Mouse (Mus musculus): ENCODE measurements around the gene Agbl1. TPM values are rescaled to one million over a fixed set of nuclear protein-coding genes. Genes with fewer than 3 reads are reported as not detected.
A peak's percentile ranks its signal among the peaks of the same experiment; 100 is the strongest.

The Agbl1 gene
- total RNA-seq, 1 experiment from 2014 or later = not detected

DNA sequence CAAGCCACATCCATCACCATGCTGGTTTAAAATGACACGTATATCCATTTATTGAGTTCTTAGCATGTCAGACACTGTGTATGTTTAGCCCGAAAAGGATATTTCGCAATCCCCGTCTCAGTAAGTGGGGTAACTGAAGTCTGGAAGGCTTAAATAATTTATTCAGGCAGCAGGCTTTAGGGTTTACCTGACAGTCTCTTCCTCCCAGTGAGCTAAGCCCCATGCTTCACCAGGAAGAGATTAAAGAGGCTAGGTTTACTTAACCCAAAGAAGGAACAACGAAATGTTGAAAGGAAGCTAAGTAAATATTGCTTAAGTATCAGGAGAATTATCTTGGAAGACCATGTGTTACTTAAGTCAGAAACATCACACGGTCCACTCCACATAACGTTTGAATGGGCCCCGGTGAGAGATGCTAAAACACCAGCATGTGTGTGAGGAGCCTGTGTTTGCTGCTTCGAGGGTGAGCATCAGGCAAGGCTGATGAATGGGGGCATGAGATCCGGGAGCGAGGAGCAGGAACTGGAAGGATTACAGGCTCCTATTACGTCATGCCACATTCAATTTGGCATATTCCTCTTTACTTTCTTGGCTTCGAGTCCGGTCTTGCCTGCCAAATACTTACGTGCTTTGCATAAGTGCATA, 162.7 kb downstream of the Agbl1 start:
- DNase-seq = no peak

DNA sequence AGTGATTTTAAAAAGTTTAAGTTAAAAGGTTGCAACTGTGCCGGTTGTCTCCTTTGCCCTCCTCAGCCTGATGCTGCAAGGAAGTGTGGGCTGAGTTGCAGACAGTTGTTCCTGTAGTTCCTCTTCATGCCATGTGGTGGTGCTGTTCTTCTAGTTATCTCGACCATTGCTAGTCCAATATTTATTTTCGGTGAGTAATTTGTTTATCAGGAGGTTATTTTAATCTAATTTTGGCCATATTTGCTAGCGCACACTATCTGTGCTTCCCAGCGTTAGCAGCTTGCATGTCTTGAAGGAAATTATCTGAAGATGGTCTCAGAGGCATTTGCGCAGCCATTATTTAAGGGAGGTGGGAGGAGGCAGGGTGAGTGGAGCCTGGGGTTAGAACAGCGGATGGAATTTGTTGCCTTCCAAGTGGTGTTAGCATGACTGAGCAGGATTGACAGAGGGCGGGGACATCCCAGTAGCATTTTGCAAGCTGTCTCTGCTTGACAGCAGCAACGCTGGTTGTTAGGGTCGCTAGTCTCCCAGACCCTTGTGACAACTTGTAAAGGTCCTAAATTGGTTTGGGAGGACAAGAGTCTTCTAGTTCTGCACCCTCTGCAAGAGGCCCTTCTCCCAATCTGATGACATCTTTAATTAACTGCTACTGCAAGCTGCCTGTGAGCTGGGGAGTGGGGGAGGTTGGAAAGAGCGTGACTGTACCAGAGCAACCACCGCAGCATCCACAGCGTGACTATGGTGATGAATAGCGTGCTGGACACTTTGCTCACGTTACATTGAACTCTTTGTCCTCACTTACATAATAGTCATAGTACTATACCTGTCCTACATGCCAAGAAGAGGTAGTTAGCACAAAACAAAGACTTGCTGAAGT, 163.5 kb downstream of the Agbl1 start:
- DNase-seq = peak; percentile 20

DNA sequence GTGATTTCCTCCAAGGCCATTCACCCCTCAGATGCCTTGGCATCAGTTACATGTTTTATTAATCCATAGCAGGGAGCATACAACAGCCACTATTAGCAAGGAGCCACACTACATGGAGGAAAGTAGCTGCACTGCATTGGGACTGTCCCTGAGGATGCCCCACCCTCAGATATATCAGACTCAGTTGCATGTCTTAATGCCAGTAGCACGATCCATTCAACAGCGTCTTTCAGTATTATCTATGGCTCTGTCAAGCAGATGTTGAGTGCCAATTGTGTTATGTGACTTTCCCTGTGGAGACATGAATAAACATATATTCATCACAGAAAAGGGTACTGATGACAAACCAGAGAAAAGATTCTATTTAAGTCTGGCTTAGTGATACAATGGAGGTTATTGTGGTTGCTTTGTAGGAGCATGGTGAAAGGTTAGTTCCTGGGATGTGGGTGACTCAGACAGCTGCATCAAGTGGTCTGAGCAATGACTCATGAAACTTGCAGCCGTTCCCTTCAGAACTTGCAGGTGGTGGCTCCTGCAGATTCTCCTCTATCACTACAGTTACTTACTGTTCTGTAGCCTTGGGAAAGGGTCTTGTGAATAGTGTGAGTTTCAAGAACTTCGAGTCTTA, 178.4 kb downstream of the Agbl1 start:
- no peak for DNase-seq

DNA sequence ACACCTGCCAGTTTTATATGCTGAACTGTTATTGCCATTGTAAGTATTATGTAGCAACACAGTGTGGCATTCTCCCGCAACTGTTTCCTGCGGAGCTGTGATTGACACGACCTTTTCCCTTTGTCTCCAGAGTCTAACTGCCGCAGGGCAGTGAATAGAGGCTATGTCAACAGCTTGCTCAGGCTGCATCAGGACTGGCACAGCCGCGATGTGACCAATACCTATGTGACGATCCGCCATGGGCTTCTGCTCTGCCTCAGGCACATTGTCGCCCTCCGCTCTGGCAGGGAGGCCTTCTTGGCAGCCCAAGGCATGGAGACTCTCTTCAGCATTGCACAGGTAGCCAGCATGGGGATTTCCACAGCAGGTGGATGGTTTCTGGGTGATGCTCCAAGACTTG, 179.3 kb downstream of the Agbl1 start:
- no peak for DNase-seq

DNA sequence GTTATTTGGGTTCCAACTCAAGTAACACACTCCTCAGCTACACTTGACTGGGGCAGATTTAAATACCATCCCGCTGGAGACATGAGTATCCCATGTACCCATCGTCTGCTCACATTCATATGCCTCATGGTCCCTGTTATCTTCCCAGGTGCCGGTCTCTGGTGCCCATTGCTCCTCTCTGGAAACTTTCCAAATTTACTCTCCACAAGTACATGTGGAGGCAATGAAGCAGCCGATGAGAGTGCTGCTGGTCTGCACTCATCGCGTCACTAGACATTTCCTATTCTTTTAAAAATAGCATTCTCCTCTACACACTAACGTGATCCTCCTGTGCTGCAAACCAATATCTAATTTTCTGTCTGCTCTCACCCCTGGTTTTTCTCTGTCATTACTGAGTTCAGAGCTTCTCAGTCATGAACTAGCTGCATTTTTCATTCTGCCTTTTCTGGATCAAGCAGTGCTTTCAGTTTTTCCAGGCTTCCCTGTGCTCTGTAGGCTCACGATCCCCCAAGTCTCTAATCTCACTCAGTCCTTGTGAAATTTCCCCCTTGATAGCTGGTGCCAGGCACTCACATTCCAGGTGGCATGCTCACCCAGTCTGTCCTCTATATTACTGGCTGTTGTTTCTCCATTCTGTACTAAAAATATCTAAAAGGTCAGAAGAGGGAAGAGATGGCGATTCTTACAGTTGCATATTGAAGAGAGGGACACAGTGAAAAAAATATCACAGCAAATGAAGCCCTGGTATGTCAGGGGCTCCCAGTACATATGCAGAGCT, 180.9 kb downstream of the Agbl1 start:
- DNase-seq = no peak

DNA sequence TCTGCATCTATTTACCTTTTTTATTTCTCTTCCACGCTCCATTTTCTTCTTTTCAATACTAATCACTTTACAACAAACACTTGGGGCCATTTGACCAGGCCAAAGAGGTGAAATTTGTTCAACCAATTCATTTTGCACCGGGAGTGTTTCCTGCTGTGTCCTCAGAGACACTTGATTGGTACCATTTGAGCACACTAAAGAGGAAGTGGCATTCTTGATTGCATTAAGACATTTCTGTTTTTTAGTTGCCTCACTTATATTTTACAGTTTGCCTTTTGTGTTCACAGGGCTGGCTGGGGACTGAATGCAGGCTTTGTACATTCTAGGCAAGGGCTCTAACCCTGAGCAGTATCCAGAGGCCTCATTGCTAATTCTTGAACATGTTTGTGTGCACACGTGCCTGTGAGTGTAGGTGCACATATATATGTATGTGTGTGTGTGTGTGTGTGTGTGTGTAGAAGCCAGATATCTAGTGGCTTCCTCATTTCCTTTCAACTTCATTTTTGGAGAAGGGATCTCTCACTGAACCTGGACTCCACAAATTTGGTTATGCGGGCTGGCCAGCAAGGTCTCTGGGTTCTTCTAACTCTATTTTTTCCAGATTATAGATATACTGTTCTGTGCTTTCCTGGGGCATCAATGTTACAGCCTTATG, 182.4 kb downstream of the Agbl1 start:
- no peak for DNase-seq

DNA sequence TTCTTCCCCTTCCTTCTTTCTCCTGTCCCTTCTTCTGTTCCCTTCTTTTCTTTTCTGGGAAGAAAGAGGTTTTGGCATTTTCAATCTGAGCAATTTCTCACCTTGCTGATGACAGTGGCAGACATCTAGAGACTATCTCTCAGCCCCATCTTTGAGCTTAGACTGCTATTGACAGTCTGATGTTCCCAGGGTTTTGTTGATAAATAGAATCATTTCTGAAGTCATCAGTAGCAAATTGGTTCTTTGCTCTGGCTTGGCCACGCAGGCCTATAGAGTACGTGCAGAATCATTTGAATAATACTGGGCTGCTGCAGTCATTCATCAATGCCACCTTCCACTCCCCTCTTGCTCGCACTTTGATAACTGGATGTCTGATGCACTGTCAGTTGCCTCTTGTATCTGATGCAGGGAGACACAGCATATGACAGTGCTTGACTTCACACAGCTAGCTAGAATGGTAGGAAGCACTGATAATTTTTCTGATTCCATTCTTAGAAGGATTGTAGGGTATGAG, 186.5 kb downstream of the Agbl1 start:
- DNase-seq = no peak

DNA sequence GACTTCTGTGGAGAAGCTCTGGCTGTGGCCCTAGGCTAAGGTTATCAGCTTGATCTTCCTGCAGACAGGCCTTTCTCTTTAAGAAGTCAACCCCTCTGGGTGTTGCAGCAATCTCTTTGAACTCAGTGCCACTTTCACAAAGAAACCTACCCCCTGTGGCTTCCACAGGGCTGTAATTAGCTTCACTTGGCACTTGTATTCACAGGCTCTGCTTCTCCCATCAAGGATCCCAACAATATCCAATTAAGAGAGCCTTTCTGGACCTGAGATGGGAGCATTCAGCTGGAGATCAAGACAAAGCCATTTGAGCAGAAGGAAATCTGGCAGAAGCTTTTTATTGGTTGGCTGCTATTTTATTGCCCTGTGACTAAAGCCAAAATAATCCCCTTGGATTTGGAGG, 208.9 kb downstream of the Agbl1 start:
- no peak for DNase-seq

DNA sequence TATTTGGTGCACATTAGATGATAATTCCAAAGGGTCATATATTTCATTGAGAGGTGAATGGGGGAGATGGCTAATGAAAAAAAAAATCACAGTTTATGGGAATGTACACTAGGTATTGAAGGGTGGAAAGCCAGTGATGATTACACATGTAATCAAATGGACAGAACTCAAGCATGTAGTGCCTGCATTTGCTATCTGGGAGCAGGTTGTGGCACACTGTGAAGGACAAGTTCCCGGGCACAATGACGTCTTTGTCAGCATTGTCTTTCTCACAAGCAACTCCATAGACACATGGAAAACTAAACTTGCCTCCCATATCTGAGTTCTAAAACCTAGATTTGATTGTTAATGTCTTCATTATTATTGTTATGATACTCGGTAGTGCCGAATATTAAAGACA, 209.3 kb downstream of the Agbl1 start:
- no peak for DNase-seq

DNA sequence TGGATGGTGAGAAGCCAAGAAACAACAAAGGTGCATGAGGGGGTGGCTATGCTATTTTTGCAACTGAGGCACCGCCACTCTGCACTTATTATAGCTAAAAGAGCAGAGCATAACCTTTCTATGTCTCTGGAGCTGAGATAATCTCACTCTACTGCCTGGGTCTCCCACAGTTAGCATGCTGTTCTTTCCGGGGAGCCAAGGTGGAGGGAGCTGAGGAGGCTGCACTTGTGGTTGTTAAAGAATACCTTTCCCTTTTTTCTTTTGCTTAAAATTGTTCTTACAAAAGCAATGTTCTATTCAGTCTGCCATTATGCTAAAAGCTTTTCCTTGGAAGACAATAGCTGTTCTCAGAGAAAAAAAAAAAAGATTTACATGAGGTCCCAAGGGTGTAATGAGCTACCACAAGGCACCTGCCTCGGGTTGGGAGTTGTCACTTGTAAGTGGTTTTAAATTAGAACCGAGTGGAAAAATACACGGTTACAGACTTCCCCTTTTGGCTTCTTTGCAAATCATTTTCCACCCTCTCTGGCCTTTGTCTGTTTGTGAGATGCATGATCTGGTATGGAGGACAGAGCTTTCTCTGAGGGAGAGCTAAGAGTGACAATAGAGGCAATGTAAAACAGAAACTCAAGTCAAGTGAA, 232.8 kb downstream of the Agbl1 start:
- no peak for DNase-seq

DNA sequence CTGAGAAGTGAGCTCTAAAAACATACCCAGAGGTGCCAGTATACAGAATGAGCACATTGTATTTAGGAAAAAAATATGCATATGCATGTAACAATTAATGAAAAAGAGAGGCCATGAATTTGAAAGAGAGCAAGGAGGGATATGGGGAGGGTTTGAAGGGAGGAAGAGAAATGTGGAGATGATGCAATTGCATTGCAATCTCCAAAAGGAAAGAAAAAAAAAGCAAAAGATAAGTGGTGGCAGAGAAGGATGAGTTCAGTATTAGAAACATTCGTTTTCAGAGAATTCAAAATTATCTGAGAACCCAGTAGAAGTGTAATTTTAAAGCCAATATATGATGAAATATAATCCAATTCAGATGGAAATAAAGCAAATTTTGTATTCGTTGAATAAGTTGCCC, 236.7 kb downstream of the Agbl1 start:
- DNase-seq = no peak

DNA sequence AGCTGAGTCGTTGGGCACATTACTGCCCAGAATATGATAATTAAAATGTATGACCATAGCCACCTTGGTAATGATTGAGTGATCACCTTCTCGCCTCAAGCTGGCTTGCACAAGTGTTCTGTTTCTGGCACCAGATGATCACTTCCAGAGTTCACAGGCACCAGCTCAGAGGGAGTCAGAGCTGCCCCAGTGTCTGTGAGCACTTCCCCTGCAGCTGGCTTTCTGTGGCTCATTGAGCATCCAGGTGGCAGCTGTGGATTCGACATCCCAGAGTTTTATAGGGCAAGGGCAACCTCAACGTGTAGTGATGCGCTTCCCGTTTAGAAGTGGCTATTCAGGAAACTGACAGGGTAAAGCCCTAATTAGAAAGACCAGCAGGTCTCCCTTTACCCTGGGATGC, 244.5 kb downstream of the Agbl1 start:
- DNase-seq = no peak

DNA sequence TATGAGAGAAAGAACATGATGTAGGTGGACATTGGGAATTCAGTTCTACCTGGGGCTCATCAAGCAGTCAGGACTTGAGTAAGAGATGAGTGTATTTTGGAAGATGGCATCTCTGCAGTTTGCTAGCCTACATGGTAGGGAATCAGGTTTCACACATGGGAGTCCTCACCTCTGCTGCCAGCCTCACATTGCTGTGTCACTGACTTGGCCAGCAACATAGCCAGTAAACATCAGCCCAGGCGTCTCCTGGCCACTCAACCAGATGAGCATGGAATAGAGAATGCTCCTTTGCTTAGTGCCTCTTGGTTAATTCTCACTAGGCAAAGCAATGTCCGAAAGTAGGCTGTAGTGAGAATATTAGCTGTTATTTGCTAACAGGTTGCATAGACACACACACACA, 255.9 kb downstream of the Agbl1 start:
- DNase-seq = no peak

DNA sequence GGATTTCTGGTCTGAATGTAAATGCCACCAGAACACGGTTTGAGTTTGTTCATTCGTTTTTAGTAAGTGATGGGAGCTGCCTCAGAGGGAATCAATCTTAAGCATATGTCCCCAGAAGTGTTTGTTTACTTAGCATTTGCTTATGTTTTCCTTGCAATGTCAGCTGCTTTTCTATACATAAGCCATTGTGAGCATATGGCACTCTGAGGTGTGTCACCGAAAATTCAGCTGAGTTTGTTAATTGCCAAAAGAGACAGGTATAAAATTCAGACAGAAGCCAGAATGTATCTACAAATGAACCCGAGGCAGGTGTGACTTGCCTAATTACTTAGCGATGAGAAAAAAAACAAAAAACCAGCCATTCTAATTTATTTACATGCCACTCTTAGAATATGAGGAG, 257.8 kb downstream of the Agbl1 start:
- no peak for DNase-seq

DNA sequence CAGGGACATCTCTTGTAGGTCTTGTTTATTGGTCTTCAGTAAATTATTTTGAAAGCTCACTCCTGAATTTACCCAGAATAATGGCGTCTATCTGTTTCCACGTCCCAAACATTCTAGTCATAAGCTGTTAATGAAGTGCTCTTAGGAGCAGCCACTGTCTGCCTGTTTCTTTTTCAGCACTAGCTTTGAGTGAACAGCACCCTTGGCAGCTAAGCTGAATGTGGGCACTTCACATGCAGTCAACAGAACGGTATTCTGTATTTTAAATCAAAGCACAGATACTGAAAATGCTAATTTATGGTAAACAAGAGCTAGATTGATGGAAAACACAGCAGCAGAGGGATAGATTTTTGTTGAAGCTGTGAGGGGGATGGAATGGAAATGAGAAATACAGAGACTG, 294.6 kb downstream of the Agbl1 start:
- no peak for DNase-seq

DNA sequence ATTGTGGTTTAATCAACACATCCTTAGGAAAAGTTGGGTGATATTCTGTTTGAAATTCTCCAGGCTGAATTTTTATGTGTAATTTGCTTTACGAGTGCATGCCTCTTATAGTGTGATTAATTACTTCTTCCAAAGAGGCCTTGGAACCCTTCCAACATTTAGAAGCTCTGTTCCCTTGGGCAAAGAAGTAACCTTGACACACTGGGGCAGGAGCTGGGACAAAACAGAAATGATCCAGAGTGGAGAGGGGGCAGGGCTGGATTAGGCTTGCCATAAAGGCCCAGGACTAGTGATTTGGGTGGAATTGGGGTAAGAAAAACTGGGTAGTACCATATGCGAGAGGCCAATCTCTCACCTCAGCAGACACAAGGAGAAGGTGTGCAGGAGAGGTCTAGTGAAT, 316.8 kb downstream of the Agbl1 start:
- peak; percentile 42 for DNase-seq

DNA sequence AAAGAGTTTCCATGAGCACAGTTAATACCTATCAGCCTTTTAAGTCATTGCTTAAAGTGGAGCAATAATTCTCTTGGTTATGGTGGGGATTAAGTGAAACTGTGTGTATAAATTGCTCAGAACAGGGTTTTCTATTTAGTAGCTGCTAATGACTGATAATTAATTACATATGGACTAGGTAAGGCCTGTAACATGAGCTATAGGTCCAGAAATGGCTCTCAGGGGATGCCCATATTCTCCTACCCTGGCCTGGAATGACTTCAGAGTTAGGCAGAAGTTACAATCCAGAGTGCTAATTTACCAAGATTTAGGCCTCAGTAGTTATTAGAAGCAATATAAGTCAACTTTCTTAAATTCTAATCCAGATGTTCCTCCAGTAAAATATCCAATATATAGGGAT, 317.6 kb downstream of the Agbl1 start:
- no peak for DNase-seq

DNA sequence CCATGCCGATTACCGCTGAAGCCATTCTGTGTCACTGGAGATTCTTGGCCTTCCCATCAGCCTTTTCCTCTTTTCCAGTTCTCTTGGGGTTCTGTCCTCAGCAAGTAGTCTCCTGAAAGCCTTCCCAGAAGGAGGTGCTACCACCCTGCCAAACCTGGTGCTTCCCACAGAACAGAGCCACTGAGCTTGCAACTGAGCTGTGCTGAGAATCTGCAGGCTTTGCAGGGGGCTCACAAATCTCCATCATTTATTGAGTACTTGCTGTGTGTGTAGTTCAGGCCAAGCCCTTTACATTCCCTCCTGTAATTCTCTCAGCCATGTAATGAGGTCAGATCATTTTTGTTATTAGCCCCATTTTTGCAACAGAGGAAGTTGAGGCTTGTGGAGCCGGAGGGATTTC, 322.2 kb downstream of the Agbl1 start:
- DNase-seq = no peak

DNA sequence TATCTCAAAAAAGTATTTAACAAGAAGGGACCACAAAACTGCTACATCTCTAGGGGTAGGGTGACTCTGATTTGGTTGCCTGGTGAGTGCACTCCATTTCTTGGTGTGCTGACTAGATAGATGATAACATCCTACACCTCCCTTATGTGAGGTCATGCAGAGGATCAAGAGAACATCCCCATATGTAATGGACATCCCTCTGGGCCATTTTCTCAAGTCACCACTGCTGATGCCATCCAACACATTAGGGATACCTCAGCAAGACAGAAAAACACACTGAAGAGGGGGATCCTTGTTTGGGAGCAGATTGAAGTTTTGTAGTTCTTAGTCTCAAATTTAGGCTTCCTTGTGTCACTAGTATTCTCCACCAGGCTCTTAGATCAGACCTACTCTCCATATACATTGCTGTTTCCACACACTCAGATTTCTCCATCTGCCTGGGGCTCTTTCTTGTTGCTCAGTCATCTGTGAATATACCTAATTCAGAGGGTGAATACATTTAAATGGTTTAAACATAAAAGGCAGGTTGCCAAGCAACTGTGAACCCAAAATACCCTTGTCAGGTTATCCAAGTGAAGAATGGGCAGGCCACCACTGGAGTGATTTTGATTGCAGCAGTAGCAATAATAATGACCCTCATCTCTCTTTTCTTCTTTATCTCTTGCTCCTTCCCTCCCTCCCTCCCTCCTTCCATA, 331.0 kb downstream of the Agbl1 start:
- no peak for DNase-seq

DNA sequence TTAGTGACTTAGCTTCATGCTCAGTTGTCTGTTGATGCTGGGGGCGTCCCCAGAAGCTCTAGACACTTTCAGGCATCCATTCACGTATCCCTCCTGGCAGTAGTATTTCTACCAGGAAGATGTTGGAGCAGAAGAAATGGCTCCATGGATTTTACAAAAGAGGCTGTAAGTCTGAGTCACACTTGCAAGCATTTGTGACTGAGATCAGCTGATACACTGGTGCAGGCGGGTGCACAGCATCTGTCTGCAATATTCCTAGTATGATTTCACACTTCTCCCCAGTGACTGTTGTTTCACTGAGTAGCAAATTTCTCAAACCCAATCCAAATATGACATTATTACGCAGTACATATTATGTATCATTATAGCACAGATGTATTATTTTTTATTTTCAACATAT, 332.8 kb downstream of the Agbl1 start:
- DNase-seq = no peak

DNA sequence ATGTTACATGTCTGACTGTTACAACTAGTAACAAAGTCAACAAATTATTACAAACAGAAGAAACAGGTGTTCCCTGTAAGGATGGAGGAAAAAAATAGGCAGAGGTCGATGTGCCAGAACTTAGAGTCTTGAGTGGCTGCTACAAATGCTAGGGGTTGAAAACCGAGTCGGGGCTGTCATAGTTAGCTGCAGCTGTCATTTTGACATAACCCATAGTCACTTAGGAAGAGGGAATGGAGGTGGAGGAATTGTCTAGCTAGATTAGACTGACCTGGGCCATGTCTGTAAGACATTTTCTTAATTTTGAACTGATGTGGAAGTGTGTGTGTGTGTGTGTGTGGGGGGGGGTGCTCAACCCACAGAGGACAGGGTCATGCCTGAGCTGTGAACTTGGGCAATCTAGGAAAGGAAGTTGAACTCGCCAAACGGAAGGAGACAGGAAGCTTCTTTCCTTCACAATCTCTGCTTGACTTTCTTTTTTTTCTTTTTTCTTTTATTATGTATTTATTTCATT, 364.9 kb downstream of the Agbl1 start:
- DNase-seq = no peak

Measured in adrenal gland, postnatal 25 days (tissue).